Mouse (Mus musculus) hindbrain, embryonic 11.5 days (tissue): Measurements from ENCODE around the gene Gm7029. TPM values are rescaled to one million over a fixed set of nuclear protein-coding genes. Genes with fewer than 3 reads are reported as not detected.
"Not testable (repeated sequence)": the region's sequence is repeated elsewhere in the genome, so short reads cannot be mapped to it uniquely, and the experiment has no call there.

Experiments used
- ATAC-seq: fragments of 200-750 bp; cut with Nextera tagmentation; 2 replicates; pipeline ENCODE4 v1.8.0; 2017; ENCODE audit warnings: mild to moderate bottlenecking, moderate TSS enrichment, moderate library complexity; ENCODE audit not compliant: low FRiP score
- DNase-seq: peaks from one replicate; pipeline ENCODE4 v3.0.0-alpha.2; 2015; ENCODE audit warnings: low spot score
- H3K27ac ChIP-seq: fragments of 300-500 bp; sonication (generic); 2 replicates; pipeline ENCODE4 v1.5.1; 2014; ENCODE audit warnings: mild to moderate bottlenecking, low read depth, low read length
- H3K27me3 ChIP-seq: fragments of 300-500 bp; sonication (generic); 2 replicates; pipeline ENCODE4 v1.6.1; 2014; ENCODE audit warnings: mild to moderate bottlenecking, low read length, moderate library complexity, mixed read lengths; ENCODE audit not compliant: control insufficient read depth, insufficient read depth
- H3K36me3 ChIP-seq: fragments of 300-500 bp; sonication (generic); 2 replicates; pipeline ENCODE4 v1.6.1; 2014; ENCODE audit warnings: mild to moderate bottlenecking, low read length, moderate library complexity, mixed read lengths; ENCODE audit not compliant: control insufficient read depth, insufficient read depth
- H3K4me1 ChIP-seq: fragments of 300-500 bp; sonication (generic); replicated peaks from 2 replicates; pipeline ENCODE4 v1.6.1; 2014; ENCODE audit warnings: low read length, mixed read lengths; ENCODE audit not compliant: control insufficient read depth, insufficient read depth
- H3K4me2 ChIP-seq: fragments of 300-500 bp; sonication (generic); replicated peaks from 2 replicates; pipeline ENCODE4 v1.6.1; 2014; ENCODE audit warnings: mild to moderate bottlenecking, low read depth, low read length
- H3K4me3 ChIP-seq: fragments of 300-500 bp; sonication (generic); 2 replicates; pipeline ENCODE4 v1.5.1; 2014; ENCODE audit warnings: low read depth, low read length
- H3K9ac ChIP-seq: fragments of 300-500 bp; sonication (generic); 2 replicates; pipeline ENCODE4 v1.6.1; 2014; ENCODE audit warnings: low read depth, low read length
- H3K9me3 ChIP-seq: fragments of 300-500 bp; sonication (generic); 2 replicates; pipeline ENCODE4 v1.6.1; 2016; ENCODE audit warnings: low read length; ENCODE audit not compliant: control insufficient read depth
- WGBS: fragments of 180-500 bp; shearing (Covaris S2); extraction: QIAGEN DNeasy Blood & Tissue Kit; methylation state at CpG from one replicate; pipeline ENCODE4 v1.1.7; 2014; 5-methylcytosine and 5-hydroxymethylcytosine counted together
- polyA plus RNA-seq: library from polyadenylated mRNA; unstranded; fragments of >200 nt; fragmentation: Nextera tagmentation; extraction: Ambion mirVana; gene quantifications from 2 replicates; pipeline ENCODE4 v1.2.1, GENCODE M21; 2014

Gm7029 gene
- polyA plus RNA-seq, 1 experiment from 2014 or later, result not detected

DNA sequence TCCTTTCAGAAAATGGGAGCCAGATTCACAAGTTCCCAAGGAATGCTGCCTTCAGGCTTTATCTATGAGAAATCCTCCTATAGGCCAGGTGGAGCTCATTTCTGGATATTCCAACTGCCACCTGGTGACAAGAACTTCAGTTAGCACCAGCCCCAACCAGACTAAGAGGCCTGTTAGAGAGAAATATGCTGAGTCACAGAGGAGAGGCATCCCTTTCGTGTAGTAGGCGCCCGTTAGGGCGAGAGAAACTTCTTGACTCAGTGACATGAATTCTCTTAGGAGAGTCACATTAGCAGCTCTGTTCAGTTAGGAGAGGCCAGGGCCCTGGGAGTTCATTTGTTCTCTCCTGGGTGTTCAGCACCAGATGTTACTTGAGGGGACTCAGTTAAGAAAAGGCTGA, 26.0 kb downstream of the Gm7029 start:
- DNase-seq, result no peak
- ATAC-seq, result no peak
- H3K27ac ChIP-seq, result no peak overlapping the region
- no peaks in the 10 kb centered on the region for H3K27me3 ChIP-seq
- no peaks in the 10 kb centered on the region for H3K4me1 ChIP-seq
- H3K9me3 ChIP-seq, result no peaks in the 10 kb centered on the region
- H3K4me3 ChIP-seq, result no peak overlapping the region
- no peak overlapping the region for H3K4me2 ChIP-seq
- WGBS, result 84% methylated on average over 4 of the region's 4 CpGs
- H3K36me3 ChIP-seq, result no peaks in the 10 kb centered on the region
- H3K9ac ChIP-seq, result no peak overlapping the region

DNA sequence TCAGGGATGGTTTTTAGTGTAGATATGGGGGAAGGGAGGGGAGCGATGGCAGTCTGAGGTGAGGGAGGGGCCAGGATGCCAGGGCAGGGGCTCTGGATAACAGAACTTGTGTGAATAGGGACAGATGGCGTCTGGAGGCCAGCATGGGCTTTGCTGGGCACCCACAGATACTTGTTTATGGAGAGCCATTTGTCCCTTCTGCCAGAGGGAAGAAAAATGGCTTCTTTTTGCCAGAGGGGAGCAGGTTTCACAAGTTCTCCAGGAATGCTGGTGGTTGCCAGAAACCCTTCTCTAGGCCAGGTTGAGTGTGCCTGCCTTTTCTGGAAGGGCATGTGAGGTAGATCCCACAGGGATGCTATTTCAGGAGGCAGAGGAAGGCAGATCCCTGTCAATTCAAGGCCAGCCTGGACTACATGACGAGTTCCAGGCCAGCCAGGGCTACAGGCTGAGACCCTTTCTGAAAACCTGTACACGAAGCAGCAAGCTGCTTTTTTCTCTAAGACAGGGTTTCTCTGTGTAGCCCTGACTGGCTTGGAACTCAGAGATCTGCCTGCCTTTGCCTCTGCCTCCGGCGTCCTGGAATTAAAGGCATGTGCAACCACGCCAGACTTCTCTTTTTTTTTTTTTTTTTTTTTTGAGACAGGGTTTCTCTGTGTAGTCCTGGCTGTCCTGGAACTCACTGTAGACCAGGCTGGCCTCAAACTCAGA, 26.8 kb downstream of the Gm7029 start:
- Histone ChIP-seq H3K27ac (no peak overlapping the region), H3K9ac (no peak overlapping the region), H3K4me1 (no peaks in the 10 kb centered on the region), H3K36me3 (no peaks in the 10 kb centered on the region), H3K27me3 (no peaks in the 10 kb centered on the region), H3K4me2 (no peak overlapping the region), H3K4me3 (no peak overlapping the region), H3K9me3 (no peaks in the 10 kb centered on the region)
- 76% methylated on average over 7 of the region's 7 CpGs for WGBS
- ATAC-seq, result no peak
- DNase-seq, result no peak

DNA sequence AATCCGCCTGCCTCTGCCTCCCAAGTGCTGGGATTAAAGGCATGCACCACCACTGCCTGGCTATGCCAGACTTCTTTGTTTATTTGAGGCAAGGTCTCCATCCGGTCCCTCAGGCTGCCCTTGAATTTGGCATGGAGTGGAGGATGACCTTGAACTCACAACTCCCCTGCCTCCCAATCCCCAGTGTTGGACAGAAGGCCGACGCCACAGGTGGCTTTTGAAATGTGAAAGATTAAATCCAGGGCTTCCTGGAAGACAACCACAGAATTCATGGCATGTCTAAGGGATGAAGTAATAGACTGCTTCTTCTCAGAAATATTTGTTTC, 27.3 kb downstream of the Gm7029 start:
- 90% methylated on average over 4 of the region's 4 CpGs for WGBS
- no peak for DNase-seq
- ATAC-seq, result no peak
- H3K9ac ChIP-seq, result no peak overlapping the region
- H3K4me1 ChIP-seq, result no peaks in the 10 kb centered on the region
- no peaks in the 10 kb centered on the region for H3K27me3 ChIP-seq
- H3K4me2 ChIP-seq, result no peak overlapping the region
- no peaks in the 10 kb centered on the region for H3K9me3 ChIP-seq
- H3K27ac ChIP-seq, result no peak overlapping the region
- no peak overlapping the region for H3K4me3 ChIP-seq
- no peaks in the 10 kb centered on the region for H3K36me3 ChIP-seq

DNA sequence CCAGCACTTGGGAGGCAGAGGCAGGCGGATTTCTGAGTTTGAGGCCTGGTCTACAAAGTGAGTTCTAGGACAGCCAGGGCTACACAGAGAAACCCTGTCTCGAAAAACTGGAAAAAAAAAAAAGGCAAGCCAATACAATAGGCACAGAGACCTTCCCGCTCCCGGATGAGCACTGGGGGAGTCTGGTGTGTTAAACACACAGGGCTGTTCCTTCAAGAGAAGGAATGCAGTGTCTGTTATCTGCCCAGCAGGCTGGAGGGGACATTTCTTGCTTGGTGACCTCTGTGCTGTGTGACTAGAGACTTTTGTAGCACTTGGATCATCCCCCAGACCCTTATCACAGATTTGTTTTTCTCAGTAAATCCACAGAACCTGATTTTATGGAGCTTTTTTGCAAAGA, 28.0 kb downstream of the Gm7029 start:
- no peak overlapping the region for H3K4me2 ChIP-seq

DNA sequence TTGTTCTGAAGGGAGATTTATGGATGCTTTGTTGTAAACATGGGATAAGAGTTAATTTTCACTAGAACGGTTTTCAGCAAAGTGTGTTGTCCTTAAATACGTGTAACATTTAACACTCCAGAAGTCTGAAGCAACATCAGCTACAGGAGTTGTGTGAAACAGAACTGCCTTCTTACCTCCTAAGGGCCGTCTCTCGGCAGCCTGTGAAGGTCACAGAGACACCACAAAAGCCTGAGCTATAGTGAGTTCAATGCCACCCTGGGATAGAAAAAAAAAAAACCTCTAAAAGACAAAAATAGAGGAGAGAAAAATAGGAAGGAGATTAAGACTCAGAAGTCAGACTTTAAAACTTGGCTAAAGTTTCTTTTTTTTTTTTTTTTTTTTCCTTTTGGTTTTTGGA, 28.4 kb downstream of the Gm7029 start:
- 77% methylated on average over 4 of the region's 4 CpGs for WGBS
- H3K4me1 ChIP-seq, result no peaks in the 10 kb centered on the region

More for the DNA sequence above, 28.0 kb downstream of the Gm7029 start:
- no peaks in the 10 kb centered on the region for H3K27me3 ChIP-seq
- DNase-seq (no peak), ATAC-seq (no peak)
- WGBS, result 81% methylated on average over 4 of the region's 4 CpGs
- no peaks in the 10 kb centered on the region for H3K36me3 ChIP-seq
- no peak overlapping the region for H3K27ac ChIP-seq
- H3K4me1 ChIP-seq, result no peaks in the 10 kb centered on the region
- no peak overlapping the region for H3K9ac ChIP-seq
- no peak overlapping the region for H3K4me3 ChIP-seq
- no peaks in the 10 kb centered on the region for H3K9me3 ChIP-seq

DNA sequence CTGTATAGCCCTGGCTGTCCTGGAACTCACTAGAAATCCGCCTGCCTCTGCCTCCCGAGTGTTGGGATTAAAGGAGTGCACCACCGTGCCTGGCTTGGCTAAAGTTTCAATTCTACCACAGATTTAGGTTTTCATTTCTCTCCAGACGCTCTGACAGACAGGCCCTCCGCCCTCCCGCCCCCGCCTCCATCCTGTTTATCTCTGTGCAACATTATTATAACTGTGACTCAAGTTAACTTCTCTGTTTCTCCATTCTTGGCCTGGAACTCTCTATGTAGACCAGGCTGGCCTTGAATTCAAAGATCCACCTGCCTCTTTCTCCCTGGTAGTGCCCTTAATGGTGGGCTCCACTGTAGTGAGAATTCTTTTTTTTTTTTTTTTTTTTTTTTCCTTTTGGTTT, 28.9 kb downstream of the Gm7029 start:
- no peaks in the 10 kb centered on the region for H3K36me3 ChIP-seq
- no peaks in the 10 kb centered on the region for H3K9me3 ChIP-seq
- ATAC-seq, result no peak
- no peak overlapping the region for H3K4me3 ChIP-seq
- no peaks in the 10 kb centered on the region for H3K27me3 ChIP-seq
- H3K4me2 ChIP-seq, result no peak overlapping the region
- no peak overlapping the region for H3K27ac ChIP-seq
- WGBS, result 82% methylated on average over 7 of the region's 7 CpGs
- no peaks in the 10 kb centered on the region for H3K4me1 ChIP-seq
- no peak for DNase-seq
- no peak overlapping the region for H3K9ac ChIP-seq

More for the DNA sequence above, 28.4 kb downstream of the Gm7029 start:
- Histone ChIP-seq H3K4me3 (no peak overlapping the region), H3K9ac (no peak overlapping the region), H3K27ac (no peak overlapping the region), H3K9me3 (no peaks in the 10 kb centered on the region), H3K4me2 (no peak overlapping the region), H3K27me3 (no peaks in the 10 kb centered on the region), H3K36me3 (no peaks in the 10 kb centered on the region)
- ATAC-seq, result no peak
- no peak for DNase-seq

DNA sequence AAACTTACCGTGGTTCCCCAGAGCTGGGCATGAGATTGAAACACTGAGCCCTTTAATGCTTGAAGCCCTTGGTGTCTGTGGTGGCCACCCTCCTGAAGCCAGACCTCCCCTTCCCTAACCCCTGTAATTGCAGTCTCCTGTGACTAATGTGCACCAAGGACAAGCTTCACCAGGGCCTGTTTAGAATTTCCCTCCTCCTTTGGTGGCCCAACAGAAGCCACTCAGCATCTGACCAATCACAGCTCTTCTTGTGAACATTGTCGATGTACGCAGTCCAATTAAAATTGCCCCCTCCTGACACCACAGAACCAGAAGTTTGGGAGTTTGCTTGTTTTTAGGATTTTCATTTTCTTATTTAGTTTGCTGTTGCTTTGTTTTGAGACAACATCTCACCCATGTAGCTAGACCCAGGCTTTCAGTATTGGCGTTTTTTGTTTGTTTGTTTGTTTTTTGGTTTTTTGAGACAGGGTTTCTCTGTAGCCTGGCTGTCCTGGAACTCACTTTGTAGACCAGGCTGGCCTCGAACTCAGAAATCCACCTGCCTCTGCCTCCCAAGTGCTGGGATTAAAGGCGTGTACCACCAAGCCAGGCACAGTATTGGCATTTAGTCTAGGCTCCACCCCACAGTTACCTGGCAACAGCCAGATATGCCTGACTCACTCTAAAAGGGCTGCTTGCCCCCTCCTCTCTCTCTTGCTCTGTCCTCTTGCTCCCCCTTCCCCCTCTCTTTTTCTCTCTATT, 30.4 kb downstream of the Gm7029 start:
- H3K4me2 ChIP-seq, H3K4me1 ChIP-seq, H3K4me3 ChIP-seq, H3K36me3 ChIP-seq, H3K9ac ChIP-seq, H3K27ac ChIP-seq, ATAC-seq, DNase-seq, H3K27me3 ChIP-seq, H3K9me3 ChIP-seq: not testable (repeated sequence)
- 72% methylated on average over 6 of the region's 6 CpGs for WGBS

DNA sequence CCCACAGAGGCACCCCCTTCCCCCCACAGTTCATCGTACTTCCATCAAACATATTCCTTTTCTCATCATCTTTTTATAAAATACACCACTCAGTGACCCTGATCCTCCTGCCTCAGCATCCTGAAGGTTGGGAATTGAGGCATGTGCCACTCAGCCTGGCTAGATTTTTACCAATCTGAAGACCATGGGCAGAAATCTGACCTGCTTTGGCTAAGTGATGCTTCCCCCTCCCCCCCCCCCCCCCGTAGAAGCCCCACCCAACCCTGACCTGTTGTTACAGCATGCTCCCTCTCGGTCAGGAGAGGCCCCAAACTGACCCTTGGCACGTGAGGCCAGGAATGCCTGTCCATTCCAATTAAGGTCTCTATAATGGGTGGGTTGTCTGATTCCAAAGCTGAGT, 31.2 kb downstream of the Gm7029 start, which contains the start of gene Platr17:
Platr17 (plus strand) TSS at position 301 of the 400 bp plus-strand sequence.
- not testable (repeated sequence) for H3K27ac ChIP-seq, H3K9me3 ChIP-seq, H3K27me3 ChIP-seq, DNase-seq, H3K4me1 ChIP-seq, H3K4me2 ChIP-seq, H3K4me3 ChIP-seq, H3K9ac ChIP-seq, H3K36me3 ChIP-seq, ATAC-seq
- 43% methylated on average over 3 of the region's 4 CpGs for WGBS
